Mouse (Mus musculus): ENCODE data around the gene Srebf2.

- TF ChIP-seq USF1 (IDR thresholded peaks at IDR 0.05; ENCODE audit: low read depth) = no peak
- TF ChIP-seq CTCF (IDR thresholded peaks at IDR 0.05; ENCODE audit: control insufficient read depth, insufficient read depth, insufficient read length) = no peak
Observed at GRCm38 (mm10) chr15:82215332-82216046, 68.5 kb downstream of the Srebf2 start.

Measured in C2C12 (cell line).